Mouse (Mus musculus): Measurements from ENCODE around the gene Gpr171. TPM values are rescaled to one million over a fixed set of nuclear protein-coding genes. Genes with fewer than 3 reads are reported as not detected.

Gpr171 gene
- total and polyA plus RNA-seq, 3 experiments = 12.6 to 59.4 (median 20.9) TPM

- Histone ChIP-seq H3K27me3 (replicated peaks) (no peaks in the 10 kb centered on the region), H3K27ac (ENCODE audit: insufficient read depth, low read depth) (no peak overlapping the region), H3K4me1 (ENCODE audit: control insufficient read depth in 1 of 2, insufficient read depth in 2 of 2) (peaks cover 11 to 26% of the 10 kb centered on the region in 2 experiments), H3K79me2 (replicated peaks; ENCODE audit: control insufficient read depth, extremely low read depth, insufficient read depth, poor library complexity, severe bottlenecking) (no peaks in the 10 kb centered on the region), H3K36me3 (replicated peaks in 1 of 2; ENCODE audit: control insufficient read depth in 1 of 2, insufficient read depth in 1 of 2, low read length in 1 of 2) (no peaks in the 10 kb centered on the region), H3K4me2 (ENCODE audit: insufficient read depth, low read depth, poor library complexity, severe bottlenecking) (peak overlapping the region; percentile 75), H3K9me3 (replicated peaks; ENCODE audit: low read length) (no peaks in the 10 kb centered on the region), H3K4me3 (replicated peaks in 1 of 3; ENCODE audit: low read depth in 2 of 3, low read length in 2 of 3, poor library complexity in 1 of 3) (no peak overlapping the region), H3K9ac (ENCODE audit: insufficient read depth, low read depth) (no peak overlapping the region)
- dilution Hi-C loops (cut with MboI; ENCODE audit: extremely low pct_ligation_motif_present, extremely low pct_unique_long_range_greater_than_20kb, low sequenced_read_pairs) (no loop called here), in situ Hi-C loops (cut with MboI; ENCODE audit: low pct_ligation_motif_present, low pct_unique_long_range_greater_than_20kb, low sequenced_read_pairs) (loop anchor here (5.0 kb wide), 1 partner anchor 73 kb away; no protein-coding TSS in a partner anchor)
- DNase-seq (ENCODE audit: extremely low read depth) = peak; percentile 61
- no peak for TF ChIP-seq RCOR1 (conservative IDR thresholded peaks at IDR 0.05; ENCODE audit: low read depth, low read length)
- no peak for TF ChIP-seq E2F4 (IDR thresholded peaks at IDR 0.05; ENCODE audit: insufficient replicate concordance, low read depth, low read length)
- no peak for TF ChIP-seq KAT2A (IDR thresholded peaks at IDR 0.05; ENCODE audit: insufficient replicate concordance, low read length)
- peak; percentile 97 for TF ChIP-seq IRF4 (IDR thresholded peaks at IDR 0.05; ENCODE audit: low read depth, low read length)
- peak; percentile 15; the same call in 1 of the 2 replicates for TF ChIP-seq ELF1 (IDR thresholded peaks at IDR 0.05; ENCODE audit: low read depth, low read length)
- no peak for TF ChIP-seq CHD1 (IDR thresholded peaks at IDR 0.05; ENCODE audit: low read depth, low read length)
- TF ChIP-seq RAD21 (IDR thresholded peaks at IDR 0.05; ENCODE audit: low read depth, low read length) = no peak
- TF ChIP-seq CTCF (conservative IDR thresholded peaks at IDR 0.05 in 1 of 2, IDR thresholded peaks at IDR 0.05 in 1 of 2; ENCODE audit: low read depth in 2 of 2, low read length in 2 of 2) = no peak
- TF ChIP-seq EP300 (IDR thresholded peaks at IDR 0.05; ENCODE audit: low read length) = peak; percentile 89
- TF ChIP-seq BHLHE40 (IDR thresholded peaks at IDR 0.05; ENCODE audit: low read depth, low read length) = peak; percentile 44; the same call in 1 of the 2 replicates
- TF ChIP-seq SMC3 (IDR thresholded peaks at IDR 0.05; ENCODE audit: low read depth, low read length) = no peak
- peak; percentile 60; the same call in 1 of the 2 replicates for TF ChIP-seq MAX (IDR thresholded peaks at IDR 0.05; ENCODE audit: low read length)
- TF ChIP-seq MYC (IDR thresholded peaks at IDR 0.05; ENCODE audit: low read depth, low read length) = peak; percentile 78
- peak; percentile 49; the same call in 1 of the 2 replicates for TF ChIP-seq MEF2A (IDR thresholded peaks at IDR 0.05; ENCODE audit: borderline replicate concordance, low read depth, low read length)
- 0 out of 2 replicates have a peak, but pooled peaks have one; percentile 16 for TF ChIP-seq CHD2 (IDR thresholded peaks at IDR 0.05; ENCODE audit: low read length)
- peak; percentile 55; the same call in 1 of the 2 replicates for TF ChIP-seq MXI1 (IDR thresholded peaks at IDR 0.05; ENCODE audit: low read depth, low read length)
- no peak for TF ChIP-seq MAFK (IDR thresholded peaks at IDR 0.05; ENCODE audit: insufficient replicate concordance, low read length)
Observed at GRCm38 (mm10) chr3:59054834-59055535, 46.6 kb downstream of the Gpr171 start.

Other genes with a start within 250 kb of the Gpr171 start
- gene Clrn1, start 216.5 kb downstream of the Gpr171 start, total RNA-seq (2012; rRNA removed) = not detected in 2 replicates
- not detected in 2 replicates for gene Clrn1, start 216.5 kb downstream of the Gpr171 start, total RNA-seq (2014; rRNA removed)
- gene Clrn1, start 216.5 kb downstream of the Gpr171 start, polyA plus RNA-seq (2012; ENCODE audit: insufficient read length, low read depth) = not detected in 2 replicates
- gene Med12l, start 96.0 kb downstream of the Gpr171 start, total RNA-seq (2012; rRNA removed) = 0.59 and 0.93 TPM in 2 replicates
- 1.4 and 1.5 TPM in 2 replicates for gene Med12l, start 96.0 kb downstream of the Gpr171 start, total RNA-seq (2014; rRNA removed)
- gene Med12l, start 96.0 kb downstream of the Gpr171 start, polyA plus RNA-seq (2012; ENCODE audit: insufficient read length, low read depth) = 1.8 and 2.0 TPM in 2 replicates
- 0.25 and 0.34 TPM in 2 replicates for gene P2ry14, start 51.8 kb upstream of the Gpr171 start, total RNA-seq (2012; rRNA removed)
- gene P2ry14, start 51.8 kb upstream of the Gpr171 start, total RNA-seq (2014; rRNA removed) = 0.24 and 0.32 TPM in 2 replicates
- gene P2ry14, start 51.8 kb upstream of the Gpr171 start, polyA plus RNA-seq (2012; ENCODE audit: insufficient read length, low read depth) = 0.20 and 0.46 TPM in 2 replicates
- gene Gpr87, start 93.3 kb upstream of the Gpr171 start, total RNA-seq (2012; rRNA removed) = not detected in 2 replicates
- gene Gpr87, start 93.3 kb upstream of the Gpr171 start, total RNA-seq (2014; rRNA removed) = not detected in 2 replicates
- not detected in 2 replicates for gene Gpr87, start 93.3 kb upstream of the Gpr171 start, polyA plus RNA-seq (2012; ENCODE audit: insufficient read length, low read depth)
- gene P2ry13, start 109.1 kb upstream of the Gpr171 start, total RNA-seq (2012; rRNA removed) = 0.08 and 0.38 TPM in 2 replicates
- 1.2 and 1.3 TPM in 2 replicates for gene P2ry13, start 109.1 kb upstream of the Gpr171 start, total RNA-seq (2014; rRNA removed)
- 1.1 and 1.2 TPM in 2 replicates for gene P2ry13, start 109.1 kb upstream of the Gpr171 start, polyA plus RNA-seq (2012; ENCODE audit: insufficient read length, low read depth)
- gene P2ry12, start 161.1 kb upstream of the Gpr171 start, total RNA-seq (2012; rRNA removed) = 0.30 and 0.63 TPM in 2 replicates
- gene P2ry12, start 161.1 kb upstream of the Gpr171 start, total RNA-seq (2014; rRNA removed) = 0.59 and 0.97 TPM in 2 replicates
- gene P2ry12, start 161.1 kb upstream of the Gpr171 start, polyA plus RNA-seq (2012; ENCODE audit: insufficient read length, low read depth) = 0.33 and 0.76 TPM in 2 replicates
- under 0.01 TPM in 1 of 2 replicates, not detected in the other for gene Igsf10, start 242.6 kb upstream of the Gpr171 start, total RNA-seq (2012; rRNA removed)
- not detected in 2 replicates for gene Igsf10, start 242.6 kb upstream of the Gpr171 start, total RNA-seq (2014; rRNA removed)
- gene Igsf10, start 242.6 kb upstream of the Gpr171 start, polyA plus RNA-seq (2012; ENCODE audit: insufficient read length, low read depth) = not detected in 2 replicates